Mouse (Mus musculus): ENCODE measurements around the gene H1fnt.

DNA sequence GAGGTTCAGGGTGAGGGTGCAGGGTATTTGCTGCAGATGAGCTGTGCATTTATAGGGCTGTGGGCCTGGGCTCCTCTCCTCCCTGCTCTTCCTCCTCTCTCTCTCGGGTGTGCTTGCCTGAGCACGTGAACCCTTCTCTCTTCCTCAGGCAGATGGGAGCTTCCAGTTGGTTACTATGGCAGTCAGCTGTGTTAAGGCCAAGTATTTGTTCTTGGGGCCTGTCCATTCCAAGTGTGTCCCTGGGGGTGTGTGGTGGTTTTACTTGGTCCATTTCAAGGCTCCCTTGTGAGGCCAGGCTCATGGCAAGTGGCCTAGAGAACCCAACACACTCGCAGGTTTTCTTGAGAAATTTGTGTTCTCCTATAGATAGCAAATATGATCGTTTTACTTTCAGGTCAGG, 36.2 kb downstream of the H1fnt start, which contains the start of the genes Gm44579 and Olfr287:
- TF ChIP-seq ZC3H11A (IDR thresholded peaks at IDR 0.05; ENCODE audit: borderline replicate concordance, low read depth, low read length), result no peak
- TF ChIP-seq ZNF384 (IDR thresholded peaks at IDR 0.05; ENCODE audit: low read depth, low read length), result no peak
- no peak for TF ChIP-seq CHD2 (IDR thresholded peaks at IDR 0.05; ENCODE audit: low read depth, low read length)

Data from ES-E14 (cell line).